Mouse (Mus musculus) induced T-regulatory cell, adult 2 months (primary cell): Measurements from ENCODE around the gene Olfm4.

Experiments
- DNase-seq: peaks from one replicate; pipeline ENCODE4 v3.0.0-alpha.2; 2012; ENCODE audit warnings: low read depth

Olfm4 gene

DNA sequence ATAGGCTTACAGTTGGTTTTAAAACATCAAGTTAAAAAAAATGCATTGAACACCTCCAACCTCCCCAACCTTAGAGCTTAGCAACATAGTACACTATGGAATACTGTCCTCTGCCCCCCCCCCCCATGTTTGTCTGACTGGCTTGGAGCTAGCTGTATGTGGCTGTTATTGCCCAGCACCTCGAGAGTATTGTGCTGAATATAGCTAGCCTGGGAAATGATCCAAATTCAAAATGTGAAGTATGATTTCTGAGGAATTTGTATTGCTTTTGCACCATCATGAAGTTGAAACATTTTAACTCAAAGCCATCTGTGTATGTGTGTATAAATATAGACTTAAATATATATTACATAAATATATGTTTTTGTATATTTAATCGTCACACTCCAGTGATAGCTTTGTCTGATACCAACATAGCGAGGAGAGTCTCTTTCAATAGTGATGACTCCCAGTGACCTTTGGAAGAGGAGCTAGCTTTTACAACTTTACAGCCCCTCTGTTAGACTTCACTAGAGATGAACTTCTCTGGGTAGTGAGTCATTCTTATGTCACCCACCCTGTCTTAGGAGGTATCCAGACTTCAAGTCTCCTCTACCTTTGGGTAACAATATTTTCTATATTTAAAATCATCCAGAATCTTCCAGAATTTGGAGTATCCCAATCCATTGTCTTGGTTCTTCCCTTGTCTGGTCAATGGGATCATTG is 45.6 kb downstream of the Olfm4 start:
- no peak for DNase-seq

GRCm38 (mm10) chr14:80039645-80040272 is 55.9 kb downstream of the Olfm4 start:
- no peak for DNase-seq

DNA sequence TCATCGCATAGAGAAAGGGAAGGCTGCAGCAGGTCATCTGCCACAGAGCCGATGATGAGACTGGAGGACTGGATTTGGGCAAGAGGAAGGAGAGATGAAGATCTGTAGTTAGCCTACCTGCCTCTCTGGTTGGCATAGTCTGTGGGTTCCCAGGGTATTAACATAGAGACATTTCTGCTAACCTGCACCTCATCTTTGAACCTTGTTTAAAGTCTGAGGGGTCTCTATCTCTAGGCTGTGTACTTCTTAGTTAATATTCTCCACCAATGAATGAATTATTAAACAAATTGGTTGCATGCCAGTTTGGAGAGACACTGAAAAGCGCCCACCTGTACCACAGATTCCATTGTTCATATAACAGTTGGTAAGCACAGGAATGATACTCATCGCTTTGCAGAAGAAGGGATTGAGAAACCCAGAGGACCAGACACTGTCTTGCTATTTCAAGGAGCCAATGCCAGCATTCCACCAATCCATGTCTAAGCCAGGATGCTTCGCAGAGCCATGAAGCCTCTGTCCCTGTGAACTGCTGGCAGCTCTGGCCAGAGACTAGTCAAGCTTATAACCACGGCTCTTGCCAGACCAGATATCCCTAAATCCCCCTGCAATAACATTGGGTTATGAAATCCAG is 62.3 kb downstream of the Olfm4 start:
- no peak for DNase-seq

- no peak for DNase-seq
Observed at GRCm38 (mm10) chr14:80047368-80048101, 63.7 kb downstream of the Olfm4 start.

DNA sequence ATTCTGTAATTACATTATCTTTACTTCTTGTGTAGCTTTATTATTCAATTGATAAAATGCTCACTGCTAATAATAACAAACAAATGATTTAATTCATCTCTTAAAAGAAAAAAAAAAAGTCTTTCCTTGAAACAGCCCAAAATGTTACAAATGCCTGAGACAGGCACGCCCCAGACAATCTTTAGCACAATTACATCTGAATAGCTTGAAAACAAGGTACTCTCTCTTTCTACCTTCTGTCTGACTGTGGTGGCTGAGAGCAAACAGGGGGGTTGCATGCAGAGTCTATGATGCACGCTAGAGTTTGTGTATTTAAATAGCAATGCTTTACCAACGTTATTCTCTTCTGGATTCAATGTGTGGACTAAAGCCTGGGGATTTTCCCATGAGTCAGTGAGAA is 71.8 kb downstream of the Olfm4 start:
- no peak for DNase-seq

DNA sequence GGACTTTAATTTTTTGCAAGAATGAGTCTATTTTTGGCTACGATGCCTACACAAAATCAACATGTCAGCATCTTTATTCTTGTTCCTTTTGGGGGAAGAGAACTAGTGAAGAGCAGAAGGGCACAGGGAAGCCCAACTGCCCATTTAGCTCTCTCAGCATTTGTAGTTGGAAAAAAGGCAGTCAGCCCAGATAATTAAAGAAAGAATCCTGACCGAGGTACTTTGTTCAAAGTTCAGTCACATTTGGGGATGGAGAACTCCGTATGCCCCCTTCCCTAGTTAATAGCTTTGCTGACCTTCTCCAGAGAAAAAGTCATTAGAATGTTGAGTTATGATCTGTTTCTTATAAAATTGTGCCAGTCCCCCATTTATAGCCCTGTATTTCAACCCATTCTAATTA is 77.8 kb downstream of the Olfm4 start:
- DNase-seq, result no peak

GRCm38 (mm10) chr14:80062896-80063295 is 79.0 kb downstream of the Olfm4 start:
- DNase-seq, result no peak

- DNase-seq, result no peak
Observed at GRCm38 (mm10) chr14:80070580-80070979, 86.7 kb downstream of the Olfm4 start.
